Mouse (Mus musculus) right cerebral cortex, postnatal 4 days (tissue): ENCODE measurements at regions not wholly inside any gene's neighbourhood (a gene's known extent, or its start where the extent isn't known, plus 50 kb on each side); places are given as distances from the start of the nearest gene placed in this dataset.

Experiments
- DNase-seq: peaks from one replicate; pipeline ENCODE4 v3.0.0-alpha.2; 2022

GRCm38 (mm10) chr6:101048836-101049361 lies 215.5 kb downstream of the Ppp4r2 start:
- no peak for DNase-seq

GRCm38 (mm10) chr6:101054880-101055279 lies 221.5 kb downstream of the Ppp4r2 start:
- no peak for DNase-seq

GRCm38 (mm10) chr6:101056318-101056717 lies 222.9 kb downstream of the Ppp4r2 start:
- DNase-seq = no peak

GRCm38 (mm10) chr6:101059058-101059457 lies 225.6 kb downstream of the Ppp4r2 start:
- DNase-seq = no peak

DNA sequence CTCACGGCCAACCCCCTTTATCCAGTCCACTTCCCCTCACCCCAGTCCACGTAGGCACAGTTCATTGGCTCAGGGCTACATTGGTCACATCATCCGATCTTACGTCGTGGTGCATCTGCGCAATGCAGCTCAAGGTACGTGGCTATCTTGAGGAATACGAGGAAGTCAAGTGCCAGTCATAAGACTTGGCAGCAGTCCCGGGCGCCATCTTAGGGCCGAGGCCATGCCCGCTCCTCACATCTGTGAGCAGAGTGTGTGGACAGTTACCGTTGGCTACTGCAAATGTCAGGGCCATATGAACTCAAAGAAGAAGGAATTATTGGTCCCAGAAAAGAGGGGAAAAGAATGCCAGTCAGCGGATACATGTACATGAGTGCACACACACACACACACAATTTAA lies 228.8 kb downstream of the Ppp4r2 start:
- no peak for DNase-seq

DNA sequence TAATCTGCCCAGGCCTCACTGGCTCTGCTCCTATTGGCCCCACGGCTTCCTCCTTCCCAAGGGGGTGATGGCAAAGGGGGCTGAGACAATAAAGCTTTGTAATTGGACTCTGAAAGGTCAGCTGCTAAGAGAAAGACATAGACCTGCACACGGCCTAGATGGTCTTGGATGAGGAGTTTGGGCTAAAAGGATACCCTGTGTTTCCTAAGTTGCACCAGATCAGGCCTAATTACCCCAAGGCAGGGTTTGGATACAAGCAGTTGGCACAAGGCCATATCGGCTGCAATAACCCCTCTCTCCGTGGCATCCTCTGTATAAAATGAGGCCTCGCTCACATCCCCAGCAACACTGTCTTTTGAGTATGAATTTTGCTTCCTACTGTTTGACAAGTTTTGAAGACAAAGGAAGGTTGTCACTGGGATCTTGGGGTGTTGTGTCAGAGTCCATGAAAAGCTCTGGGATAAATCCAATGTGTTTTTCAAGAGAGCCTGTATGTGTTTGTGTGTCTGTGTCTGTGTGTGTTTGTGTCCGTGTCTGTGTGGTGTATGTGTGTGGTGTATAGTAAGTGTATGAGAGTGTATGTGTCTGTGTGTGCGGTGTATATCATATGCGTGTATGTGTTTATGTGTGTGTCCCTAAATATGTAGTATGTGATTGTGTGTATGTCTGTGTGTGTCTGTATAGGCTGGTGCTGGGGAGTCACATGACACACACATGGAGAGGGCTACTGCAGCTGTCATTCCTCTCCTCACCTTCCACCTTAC lies 242.5 kb downstream of the Ppp4r2 start:
- DNase-seq = no peak

DNA sequence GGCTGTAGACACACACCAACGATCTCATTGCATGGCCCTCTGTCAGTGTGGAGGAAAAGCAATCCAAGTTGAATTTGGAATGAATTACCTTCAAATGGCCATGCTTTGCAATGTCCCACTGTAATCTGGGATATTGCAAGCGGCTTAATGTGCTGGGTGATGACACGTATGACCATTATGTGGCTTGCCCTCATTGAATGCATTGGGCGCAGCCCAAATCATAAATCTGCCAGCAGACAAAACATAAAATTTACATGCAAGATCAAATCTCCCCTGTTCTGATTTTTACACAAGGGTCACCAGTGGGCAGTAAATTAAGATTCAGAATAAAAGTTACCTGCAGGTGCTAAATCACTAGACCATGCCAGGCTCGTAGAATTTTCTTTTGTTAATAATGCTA lies 244.9 kb downstream of the Ppp4r2 start:
- no peak for DNase-seq

GRCm38 (mm10) chr6:101083676-101084075 lies 250.3 kb downstream of the Ppp4r2 start:
- no peak for DNase-seq

DNA sequence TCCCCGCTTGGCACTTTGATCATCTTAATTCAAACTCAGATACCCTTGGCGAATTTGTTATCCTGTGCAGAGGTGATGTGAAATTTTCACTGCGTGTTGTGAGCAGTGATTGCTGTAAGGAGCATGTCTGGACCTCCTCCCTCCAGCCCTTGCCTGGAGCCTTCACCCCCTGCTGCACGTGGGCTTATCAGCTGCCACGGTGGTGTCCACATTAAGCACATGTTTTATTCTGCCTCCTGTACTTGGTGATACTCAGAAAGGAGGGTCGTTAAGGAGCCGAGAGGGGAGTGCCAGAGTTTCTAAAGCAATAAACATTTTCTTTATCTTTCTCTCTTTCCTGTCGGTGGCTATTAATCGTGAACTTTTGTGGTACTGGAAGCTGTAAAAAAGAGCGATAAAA lies 258.8 kb downstream of the Ppp4r2 start:
- no peak for DNase-seq
